Mouse (Mus musculus) midbrain, embryonic 15.5 days (tissue): Measurements from ENCODE around the gene Klrb1b. TPM values are rescaled to one million over a fixed set of nuclear protein-coding genes. Genes with fewer than 3 reads are reported as not detected.
A peak's percentile ranks its signal among the peaks of the same experiment; 100 is the strongest.
"Not testable (repeated sequence)": the region's sequence is repeated elsewhere in the genome, so short reads cannot be mapped to it uniquely, and the experiment has no call there.

Experiments used
- ATAC-seq: fragments of 200-750 bp; cut with Nextera tagmentation; replicated peaks from 2 replicates; pipeline ENCODE4 v1.8.0; 2017; ENCODE audit warnings: moderate TSS enrichment
- H3K27ac ChIP-seq: fragments of 300-500 bp; sonication (generic); 2 replicates; pipeline ENCODE4 v1.5.1; 2015; ENCODE audit warnings: mild to moderate bottlenecking, inconsistent platforms
- H3K27me3 ChIP-seq: fragments of 300-500 bp; sonication (generic); replicated peaks from 2 replicates; pipeline ENCODE4 v1.6.1; 2015; ENCODE audit warnings: inconsistent platforms
- H3K36me3 ChIP-seq: fragments of 300-500 bp; sonication (generic); replicated peaks from 2 replicates; pipeline ENCODE4 v1.6.1; 2015; ENCODE audit warnings: inconsistent platforms
- H3K4me1 ChIP-seq: fragments of 300-500 bp; sonication (generic); 2 replicates; pipeline ENCODE4 v1.6.1; 2015; ENCODE audit warnings: inconsistent platforms
- H3K4me2 ChIP-seq: fragments of 300-500 bp; sonication (generic); 2 replicates; pipeline ENCODE4 v1.6.1; 2015; ENCODE audit warnings: inconsistent platforms, mild to moderate bottlenecking, moderate library complexity
- H3K4me3 ChIP-seq: fragments of 300-500 bp; sonication (generic); 2 replicates; pipeline ENCODE4 v1.5.1; 2015; ENCODE audit warnings: mild to moderate bottlenecking, inconsistent platforms
- H3K9ac ChIP-seq: fragments of 300-500 bp; sonication (generic); 2 replicates; pipeline ENCODE4 v1.6.1; 2015; ENCODE audit warnings: mild to moderate bottlenecking, inconsistent platforms
- H3K9me3 ChIP-seq: fragments of 300-500 bp; sonication (generic); 2 replicates; pipeline ENCODE4 v1.6.1; 2016; ENCODE audit warnings: inconsistent platforms
- WGBS: fragments of 180-500 bp; shearing (Covaris S2); methylation state at CpG from one replicate; pipeline ENCODE4 v1.1.7; 2015; ENCODE audit warnings: mixed read lengths; 5-methylcytosine and 5-hydroxymethylcytosine counted together
- polyA plus RNA-seq: library from polyadenylated mRNA; unstranded; fragments of >200 nt; fragmentation: Nextera tagmentation; extraction: Ambion mirVana; gene quantifications from 2 replicates; pipeline ENCODE4 v1.2.1, GENCODE M21; 2015

Gene Klrb1b
- polyA plus RNA-seq, 1 experiment from 2014 or later, result not detected

GRCm38 (mm10) chr6:128807021-128807420 lies 19.1 kb downstream of the Klrb1b start:
- H3K4me1 ChIP-seq, result peaks cover 3% of the 10 kb centered on the region; the same call in 1 of the 2 replicates
- no peak overlapping the region for H3K4me2 ChIP-seq
- 66% methylated on average over 3 of the region's 3 CpGs for WGBS
- H3K36me3 ChIP-seq, result no peaks in the 10 kb centered on the region
- H3K27ac ChIP-seq, result no peak overlapping the region
- no peak overlapping the region for H3K9ac ChIP-seq
- H3K9me3 ChIP-seq, result no peaks in the 10 kb centered on the region
- H3K4me3 ChIP-seq, result no peak overlapping the region
- H3K27me3 ChIP-seq, result no peaks in the 10 kb centered on the region
- no peak for ATAC-seq

- peak overlapping the region; percentile 28 for H3K27ac ChIP-seq
- not testable (repeated sequence) for H3K9ac ChIP-seq, ATAC-seq, H3K36me3 ChIP-seq, H3K27me3 ChIP-seq, H3K9me3 ChIP-seq, H3K4me2 ChIP-seq, H3K4me1 ChIP-seq, H3K4me3 ChIP-seq
- WGBS, result 65% methylated on average over 7 of the region's 7 CpGs
These were observed 21.1 kb downstream of the Klrb1b start for GRCm38 (mm10) chr6:128804823-128805640.

DNA sequence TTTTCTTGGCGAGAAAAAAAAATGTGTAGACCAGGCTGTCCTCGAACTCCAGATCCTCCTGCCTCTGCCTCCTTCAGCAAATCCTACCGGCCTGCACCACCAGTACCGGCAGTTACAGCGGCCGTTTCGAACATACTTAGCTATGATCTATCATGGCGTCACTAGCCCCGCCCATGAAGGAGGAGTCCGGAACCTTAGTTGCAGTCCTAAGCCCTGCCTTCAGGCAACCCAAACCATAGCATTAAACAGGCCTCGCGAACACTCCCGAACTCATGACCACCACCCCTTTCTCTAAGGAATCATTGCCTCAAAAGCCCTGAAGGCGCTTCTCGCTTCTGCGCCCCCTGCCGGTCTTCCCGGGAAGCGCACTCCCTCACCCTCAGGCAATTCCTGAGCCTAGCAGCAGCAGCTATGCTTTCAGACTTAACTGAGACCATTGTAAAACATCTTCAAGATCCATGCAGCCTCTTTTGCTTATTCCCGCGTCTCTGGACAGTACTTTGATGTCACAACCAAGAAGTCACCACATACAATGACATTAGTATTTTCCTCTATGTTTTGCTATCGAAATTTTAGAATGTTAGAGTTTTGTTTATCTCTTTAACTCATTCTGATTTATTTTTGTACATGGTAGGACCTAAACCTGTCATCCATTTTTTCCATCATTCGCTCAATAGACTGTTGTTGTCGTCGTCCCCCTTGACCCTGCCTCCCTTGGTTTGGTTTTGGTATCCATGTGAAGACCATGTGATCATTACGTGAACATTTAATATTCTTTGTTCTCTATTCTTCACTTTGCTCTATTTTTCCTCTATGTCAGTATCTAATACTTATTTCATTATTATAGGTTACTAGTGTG lies 22.9 kb downstream of the Klrb1b start:
- Histone ChIP-seq H3K9me3 (no peaks in the 10 kb centered on the region), H3K9ac (peak overlapping the region; percentile 61; the same call in 1 of the 2 replicates), H3K4me3 (peak overlapping the region; percentile 47), H3K4me2 (peak overlapping the region; percentile 62), H3K27ac (peak overlapping the region; percentile 89), H3K36me3 (no peaks in the 10 kb centered on the region), H3K4me1 (peaks cover 5% of the 10 kb centered on the region), H3K27me3 (no peaks in the 10 kb centered on the region)
- ATAC-seq, result peak; percentile 91
- 6% methylated on average over 26 of the region's 26 CpGs for WGBS

DNA sequence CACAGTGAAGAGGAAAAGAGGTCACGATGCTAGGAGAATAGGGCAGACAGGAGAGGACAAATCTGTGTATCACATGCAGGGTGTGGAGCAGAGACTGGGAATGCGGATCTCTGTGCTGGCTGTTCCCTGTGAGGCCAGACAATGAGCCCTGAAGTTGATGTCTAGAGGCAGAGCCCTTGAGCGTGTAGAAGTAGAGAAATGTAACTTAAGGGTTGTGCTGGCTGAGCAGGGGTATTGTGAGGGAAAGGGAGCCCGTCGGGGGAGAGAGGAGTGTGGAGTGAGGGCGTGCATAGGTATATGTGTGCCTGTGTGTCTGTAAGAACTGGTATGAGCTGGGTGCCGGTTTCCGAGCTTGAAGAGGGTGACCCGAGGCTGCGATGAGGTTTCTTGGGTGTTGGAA lies 23.6 kb downstream of the Klrb1b start:
- Histone ChIP-seq H3K27me3 (no peaks in the 10 kb centered on the region), H3K27ac (peak overlapping the region; percentile 89), H3K4me1 (peaks cover 12% of the 10 kb centered on the region), H3K4me3 (peak overlapping the region; percentile 47), H3K9me3 (no peaks in the 10 kb centered on the region), H3K9ac (peak overlapping the region; percentile 61), H3K36me3 (no peaks in the 10 kb centered on the region), H3K4me2 (peak overlapping the region; percentile 62)
- peak; percentile 59 for ATAC-seq
- 10% methylated on average over 10 of the region's 10 CpGs for WGBS

DNA sequence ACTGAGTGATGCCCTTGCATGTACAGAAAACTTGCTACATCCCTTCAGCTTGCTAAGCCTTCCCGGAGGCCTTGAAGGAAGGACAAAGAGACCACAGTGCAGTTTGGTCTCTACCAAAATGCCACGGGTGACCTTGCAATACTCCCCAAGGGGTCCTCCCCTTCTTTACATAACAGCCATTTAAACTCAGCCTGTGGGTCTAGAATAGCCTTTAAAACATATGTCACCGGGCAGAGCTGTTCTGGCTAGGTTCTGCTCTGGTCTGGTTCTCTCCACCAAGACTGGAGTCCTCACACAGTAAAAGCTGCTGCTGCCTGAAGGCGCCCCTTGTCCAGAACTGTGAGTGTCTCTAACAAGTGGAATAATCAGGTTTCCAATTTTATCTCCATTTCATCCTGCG lies 25.4 kb downstream of the Klrb1b start:
- H3K4me1 ChIP-seq, result peaks cover 14% of the 10 kb centered on the region
- peak overlapping the region; percentile 47 for H3K4me2 ChIP-seq
- ATAC-seq, H3K9ac ChIP-seq, H3K36me3 ChIP-seq, H3K27me3 ChIP-seq, H3K9me3 ChIP-seq: not testable (repeated sequence)
- WGBS, result 76% methylated on average over 5 of the region's 5 CpGs
- H3K4me3 ChIP-seq, result peak overlapping the region; percentile 9; the same call in 1 of the 2 replicates
- peak overlapping the region; percentile 53; the same call in 1 of the 2 replicates for H3K27ac ChIP-seq

- Histone ChIP-seq H3K27ac (peak overlapping the region; percentile 94), H3K9ac (peak overlapping the region; percentile 48), H3K4me3 (peak overlapping the region; percentile 73), H3K9me3 (no peaks in the 10 kb centered on the region), H3K27me3 (no peaks in the 10 kb centered on the region), H3K4me2 (peak overlapping the region; percentile 47), H3K4me1 (peaks cover 14% of the 10 kb centered on the region), H3K36me3 (no peaks in the 10 kb centered on the region)
- no peak for ATAC-seq
- 18% methylated on average over 7 of the region's 7 CpGs for WGBS
These were observed 26.2 kb downstream of the Klrb1b start for GRCm38 (mm10) chr6:128799896-128800270.

DNA sequence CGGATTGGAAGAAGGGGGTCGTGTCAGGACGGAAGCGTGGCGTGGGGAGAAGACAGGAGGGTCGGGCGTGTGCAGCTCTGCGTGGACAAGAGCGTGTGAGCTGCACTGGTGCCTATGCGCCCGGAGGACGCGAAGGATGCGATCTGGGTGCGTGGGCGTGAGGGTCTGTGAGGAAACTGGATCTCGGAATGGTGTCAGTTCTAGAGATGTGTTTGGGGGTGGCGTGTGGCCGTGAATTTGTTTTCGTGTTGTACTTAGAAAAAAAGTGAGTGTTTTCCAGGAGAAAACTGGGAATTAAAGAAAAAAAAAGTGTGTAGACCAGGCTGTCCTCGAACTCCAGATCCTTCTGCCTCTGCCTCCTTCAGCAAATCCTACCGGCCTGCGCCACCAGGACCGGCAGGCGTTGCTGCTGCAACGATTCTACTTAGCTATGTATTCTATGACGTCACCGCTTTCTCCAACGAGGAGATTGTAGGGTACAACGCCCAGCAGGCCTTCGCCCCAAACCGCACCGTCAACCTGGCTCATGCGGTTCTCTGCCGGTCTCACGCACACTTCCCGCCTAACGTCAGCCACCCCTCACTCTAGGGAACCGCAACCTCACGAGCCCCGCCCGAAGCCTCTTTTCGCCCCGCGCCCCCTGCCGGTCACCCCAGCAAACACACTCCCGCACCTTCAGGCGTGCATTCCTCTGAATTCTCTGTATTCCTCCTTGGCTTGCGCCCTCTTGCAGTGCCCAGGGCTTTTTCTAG lies 26.8 kb downstream of the Klrb1b start:
- under 1% methylated on average over 49 of the region's 49 CpGs for WGBS
- H3K4me3 ChIP-seq, result peak overlapping the region; percentile 73
- H3K9me3 ChIP-seq, H3K36me3 ChIP-seq, H3K27me3 ChIP-seq: not testable (repeated sequence)
- H3K27ac ChIP-seq, result peak overlapping the region; percentile 94
- H3K9ac ChIP-seq, result peak overlapping the region; percentile 77
- peaks cover 14% of the 10 kb centered on the region for H3K4me1 ChIP-seq
- peak; percentile 85 for ATAC-seq
- peak overlapping the region; percentile 66 for H3K4me2 ChIP-seq

GRCm38 (mm10) chr6:128798772-128799143 lies 27.4 kb downstream of the Klrb1b start:
- Histone ChIP-seq H3K27ac (peak overlapping the region; percentile 94), H3K4me1 (peaks cover 14% of the 10 kb centered on the region), H3K4me3 (peak overlapping the region; percentile 73), H3K4me2 (peak overlapping the region; percentile 66), H3K9ac (peak overlapping the region; percentile 77)
- not testable (repeated sequence) for H3K9me3 ChIP-seq, H3K27me3 ChIP-seq, H3K36me3 ChIP-seq
- 0% methylated on average over 20 of the region's 20 CpGs for WGBS
- ATAC-seq, result peak; percentile 68

DNA sequence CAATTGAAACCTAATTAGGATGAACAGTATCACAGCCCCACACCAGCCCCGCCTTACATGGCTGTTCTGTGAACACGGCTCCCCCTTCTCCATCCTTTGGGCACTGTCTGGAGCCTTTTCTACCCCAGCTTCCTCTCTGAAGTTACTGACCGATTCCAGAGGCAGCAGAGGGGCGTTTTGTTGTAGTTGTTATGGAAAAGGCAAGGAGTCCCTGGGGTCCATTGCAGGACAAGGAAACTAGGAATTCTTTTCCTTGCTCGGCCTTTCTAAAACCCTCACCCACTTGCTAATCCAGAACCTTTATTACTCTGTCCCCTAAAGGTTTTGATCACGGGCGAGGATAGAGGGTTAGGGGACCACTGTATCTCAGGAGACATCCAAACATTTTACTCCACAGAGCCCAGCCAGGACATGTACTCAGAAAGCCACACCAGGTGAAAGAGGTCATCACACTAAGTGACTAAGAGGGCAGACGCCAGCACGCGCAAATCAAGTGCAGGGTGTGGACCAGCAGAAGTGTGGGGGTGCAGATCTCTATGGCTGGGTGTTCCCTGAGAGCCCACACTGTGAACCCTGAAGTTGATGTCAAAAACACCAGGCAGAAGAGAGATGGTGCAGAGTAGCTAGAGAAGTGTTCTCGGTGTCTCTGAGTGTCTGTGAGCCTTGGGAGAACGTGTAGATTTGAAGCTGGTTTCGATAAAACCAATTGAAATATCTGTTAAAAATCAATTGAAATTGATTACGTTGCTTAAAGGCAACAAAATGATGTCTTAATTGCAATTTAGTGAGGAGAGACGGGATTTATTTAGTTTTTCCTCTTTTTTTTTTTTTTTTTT lies 28.0 kb downstream of the Klrb1b start:
- H3K4me1 ChIP-seq, result peaks cover 14% of the 10 kb centered on the region
- 9% methylated on average over 15 of the region's 15 CpGs for WGBS
- H3K27me3 ChIP-seq, result no peaks in the 10 kb centered on the region
- H3K4me2 ChIP-seq, result peak overlapping the region; percentile 66
- no peak for ATAC-seq
- no peaks in the 10 kb centered on the region for H3K9me3 ChIP-seq
- H3K9ac ChIP-seq, result peak overlapping the region; percentile 32
- H3K36me3 ChIP-seq, result no peaks in the 10 kb centered on the region
- H3K4me3 ChIP-seq, result peak overlapping the region; percentile 73
- peak overlapping the region; percentile 59 for H3K27ac ChIP-seq

- no peak for ATAC-seq
- Histone ChIP-seq H3K27ac (peak overlapping the region; percentile 59), H3K36me3 (no peaks in the 10 kb centered on the region), H3K4me2 (peak overlapping the region; percentile 66), H3K27me3 (no peaks in the 10 kb centered on the region), H3K4me3 (peak overlapping the region; percentile 73), H3K9ac (0 out of 2 replicates have a peak overlapping the region, but pooled peaks have one; percentile 32), H3K9me3 (no peaks in the 10 kb centered on the region), H3K4me1 (peaks cover 11% of the 10 kb centered on the region)
- WGBS, result 82% methylated on average over 12 of the region's 12 CpGs
These were observed 28.8 kb downstream of the Klrb1b start for GRCm38 (mm10) chr6:128797185-128797905.
